14 mouse cellular contexts compared by ENCODE assay signal in genomic region chr13:84064291-84064940, GRCm38 (mm10).
DNase-seq lines count a peak whose midpoint lies in the region; ATAC-seq and TF ChIP-seq lines count a peak whose summit lies in the region.
"Had no signal": no experiment of that assay in that cellular context is flagged by ENCODE, and none has a peak within 500 bp of the region (broad histone marks: within the 10 kb centered on the region; RNA-seq: fewer than 3 reads in every experiment).

No protein-coding gene starts in this region.

- peak overlapping the region; percentile 53 for H3K27ac ChIP-seq in cortical plate, adult 2 months (ENCODE audit: insufficient read depth, low read length)
- H3K27ac ChIP-seq in hindbrain, embryonic 13.5 days, result peak overlapping the region; percentile 96
- peak overlapping the region; percentile 93 for H3K27ac ChIP-seq in midbrain, embryonic 15.5 days
- no peak overlapping the region for H3K27ac ChIP-seq in limb, embryonic 10.5 days
- H3K27ac ChIP-seq: intestine, embryonic 15.5 days had no signal

- DNase-seq in cerebellum, adult 9-10 months, result peak; percentile 58
- DNase-seq in cerebellum, adult 9-11 months, result no peak
- no peak for DNase-seq in liver
- DNase-seq in limb, embryonic 10.5 days (ENCODE audit: low spot score), result no peak
- DNase-seq in spleen, postnatal 14 days (ENCODE audit: low spot score in 2 of 2), result no peak
- DNase-seq: gastrocnemius, postnatal 10 days; layer of hippocampus, postnatal 36 days; lung, postnatal 10 days; right cerebral cortex, adult 18-20 months; thymus, postnatal 36 days had no signal

- ATAC-seq in hindbrain, embryonic 13.5 days (ENCODE audit: low FRiP score), result no peak
- ATAC-seq in midbrain, embryonic 15.5 days (replicated peaks), result no peak
- ATAC-seq: intestine, embryonic 15.5 days had no signal

- WGBS in hindbrain, embryonic 13.5 days, result 26% methylated on average over 5 of the region's 5 CpGs
- 30% methylated on average over 5 of the region's 5 CpGs for WGBS in midbrain, embryonic 15.5 days
- 66% methylated on average over 5 of the region's 5 CpGs for WGBS in limb, embryonic 10.5 days

- peak overlapping the region; percentile 47 for H3K4me2 ChIP-seq in hindbrain, embryonic 13.5 days
- peak overlapping the region; percentile 32 for H3K4me2 ChIP-seq in midbrain, embryonic 15.5 days
- H3K4me2 ChIP-seq: intestine, embryonic 15.5 days had no signal

- H3K4me3 ChIP-seq in cortical plate, adult 2 months (ENCODE audit: insufficient read depth, low read length), result no peak overlapping the region
- H3K4me3 ChIP-seq in hindbrain, embryonic 13.5 days, result peak overlapping the region; percentile 38
- H3K4me3 ChIP-seq in midbrain, embryonic 15.5 days, result peak overlapping the region; percentile 22
- H3K4me3 ChIP-seq in limb, embryonic 10.5 days, result no peak overlapping the region
- H3K4me3 ChIP-seq: intestine, embryonic 15.5 days had no signal

- no peaks in the 10 kb centered on the region for H3K36me3 ChIP-seq in hindbrain, embryonic 13.5 days
- no peaks in the 10 kb centered on the region for H3K36me3 ChIP-seq in midbrain, embryonic 15.5 days (replicated peaks)
- no peaks in the 10 kb centered on the region for H3K36me3 ChIP-seq in limb, embryonic 10.5 days
- H3K36me3 ChIP-seq: intestine, embryonic 15.5 days had no signal

- peaks cover 7% of the 10 kb centered on the region; the same call in 1 of the 2 replicates for H3K4me1 ChIP-seq in cortical plate, adult 2 months (ENCODE audit: control insufficient read depth, insufficient read depth, low read length)
- peaks cover 51% of the 10 kb centered on the region for H3K4me1 ChIP-seq in hindbrain, embryonic 13.5 days (replicated peaks)
- peaks cover 52% of the 10 kb centered on the region for H3K4me1 ChIP-seq in midbrain, embryonic 15.5 days
- H3K4me1 ChIP-seq in limb, embryonic 10.5 days, result peaks cover 2% of the 10 kb centered on the region; the same call in 1 of the 2 replicates
- H3K4me1 ChIP-seq: intestine, embryonic 15.5 days had no signal

- TF ChIP-seq POLR2A in cortical plate, adult 2 months (IDR thresholded peaks at IDR 0.05; ENCODE audit: extremely low read depth, insufficient read depth, low read length), result no peak

- H3K27me3 ChIP-seq in hindbrain, embryonic 13.5 days, result no peaks in the 10 kb centered on the region
- no peaks in the 10 kb centered on the region for H3K27me3 ChIP-seq in midbrain, embryonic 15.5 days (replicated peaks)
- peaks cover 19% of the 10 kb centered on the region; the same call in 1 of the 2 replicates for H3K27me3 ChIP-seq in limb, embryonic 10.5 days (ENCODE audit: low read depth, poor library complexity, severe bottlenecking)
- H3K27me3 ChIP-seq: intestine, embryonic 15.5 days had no signal

- no peak for TF ChIP-seq CTCF in cortical plate, adult 2 months (IDR thresholded peaks at IDR 0.05; ENCODE audit: extremely low read depth, insufficient read depth, low read length)

- H3K9ac ChIP-seq in hindbrain, embryonic 13.5 days, result peak overlapping the region; percentile 70
- H3K9ac ChIP-seq in midbrain, embryonic 15.5 days, result peak overlapping the region; percentile 33
- H3K9ac ChIP-seq: intestine, embryonic 15.5 days had no signal

- no peaks in the 10 kb centered on the region for H3K9me3 ChIP-seq in hindbrain, embryonic 13.5 days
- H3K9me3 ChIP-seq in midbrain, embryonic 15.5 days, result no peaks in the 10 kb centered on the region
- no peaks in the 10 kb centered on the region for H3K9me3 ChIP-seq in limb, embryonic 10.5 days (replicated peaks)
- H3K9me3 ChIP-seq: intestine, embryonic 15.5 days had no signal

Comparison
In these comparisons a context has a peak if more than half of its experiments do, and no peak if none do; other contexts are left out.
1. H3K4me3 ChIP-seq: peak in hindbrain, embryonic 13.5 days (single experiment) and midbrain, embryonic 15.5 days (single experiment); none in cortical plate, adult 2 months (single experiment) and limb, embryonic 10.5 days (single experiment).